10 mouse cellular contexts compared by ENCODE assay signal in the genomic region with DNA sequence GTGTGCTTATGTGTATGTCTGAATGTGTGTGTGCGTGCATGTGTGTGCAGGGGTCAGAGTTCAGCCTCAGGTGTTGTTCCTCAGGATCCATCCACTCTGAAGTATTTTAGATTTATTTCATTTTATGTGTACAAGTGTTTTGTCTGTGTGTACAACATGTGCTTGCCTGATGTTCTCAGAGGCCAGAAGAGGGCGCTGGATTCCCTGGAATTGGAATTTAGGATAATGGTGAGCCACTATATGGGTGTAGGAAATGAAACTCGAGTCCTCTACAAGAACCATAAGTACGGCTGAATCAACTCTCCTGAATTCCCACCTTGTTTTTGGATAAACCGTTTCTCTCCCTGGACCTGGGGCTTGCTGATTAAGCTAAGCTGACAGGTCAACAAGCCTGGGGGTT.
A peak's percentile ranks its signal among the peaks of the same experiment; 100 is the strongest.
DNase-seq lines count a peak whose midpoint lies in the region; ATAC-seq and TF ChIP-seq lines count a peak whose summit lies in the region.
"Had no signal": no experiment of that assay in that cellular context is flagged by ENCODE, and none has a peak within 500 bp of the region (broad histone marks: within the 10 kb centered on the region; RNA-seq: fewer than 3 reads in every experiment).

No protein-coding gene starts in this region.

- POLR2A ChIA-PET in Patski (lab: Charles Lee) = no interaction called here

- TF ChIP-seq POLR2A in kidney, adult 2 months (IDR thresholded peaks at IDR 0.05; ENCODE audit: low read depth, low read length) = no peak

- H3K4me3 ChIP-seq in kidney, adult 2 months (ENCODE audit: insufficient read depth, low read depth, low read length) = no peak overlapping the region
- no peak overlapping the region for H3K4me3 ChIP-seq in kidney, embryonic 14.5 days (ENCODE audit: low read length)
- no peak overlapping the region for H3K4me3 ChIP-seq in limb, embryonic 10.5 days
- H3K4me3 ChIP-seq: heart, embryonic 13.5 days had no signal

- no peak for ATAC-seq in CD4-positive, CD25-positive, alpha-beta regulatory T cell, adult 4 months
- ATAC-seq in kidney, embryonic 14.5 days (ENCODE audit: low FRiP score, low TSS enrichment) = no peak
- ATAC-seq in Patski = no peak

- CTCF ChIA-PET in Patski (lab: Charles Lee) = no interaction called here

- intact Hi-C loops in left cerebral cortex, postnatal 36 days (cut with DNase I) = loop anchor here (5.0 kb wide), 2 partner anchors 49 to 61 kb away; partner anchors contain the start of gene Cdyl2

- 67% methylated on average over 5 of the region's 5 CpGs for WGBS in kidney, adult 2 months
- WGBS in kidney, embryonic 14.5 days = 57% methylated on average over 5 of the region's 5 CpGs
- 66% methylated on average over 5 of the region's 5 CpGs for WGBS in limb, embryonic 10.5 days

- peaks cover 5% of the 10 kb centered on the region; the same call in 1 of the 2 replicates for H3K9me3 ChIP-seq in kidney, embryonic 14.5 days (ENCODE audit: control insufficient read depth, low read length)
- no peaks in the 10 kb centered on the region for H3K9me3 ChIP-seq in limb, embryonic 10.5 days (replicated peaks)

- no peaks in the 10 kb centered on the region for H3K4me1 ChIP-seq in kidney, adult 2 months (ENCODE audit: control insufficient read depth, insufficient read depth, low read length)
- H3K4me1 ChIP-seq in kidney, embryonic 14.5 days (ENCODE audit: control insufficient read depth, insufficient read depth, low read length) = no peaks in the 10 kb centered on the region
- no peaks in the 10 kb centered on the region for H3K4me1 ChIP-seq in limb, embryonic 10.5 days
- H3K4me1 ChIP-seq: heart, embryonic 13.5 days had no signal

- H3K27me3 ChIP-seq in kidney, adult 2 months (replicated peaks; ENCODE audit: control insufficient read depth, insufficient read depth, low read length) = no peaks in the 10 kb centered on the region
- no peaks in the 10 kb centered on the region for H3K27me3 ChIP-seq in kidney, embryonic 14.5 days (ENCODE audit: control insufficient read depth, insufficient read depth, low read length)
- no peaks in the 10 kb centered on the region for H3K27me3 ChIP-seq in Patski
- no peaks in the 10 kb centered on the region for H3K27me3 ChIP-seq in limb, embryonic 10.5 days (ENCODE audit: low read depth, poor library complexity, severe bottlenecking)
- H3K27me3 ChIP-seq: heart, embryonic 13.5 days had no signal

- H3K36me3 ChIP-seq in kidney, adult 2 months (ENCODE audit: control insufficient read depth, insufficient read depth, low read length) = no peaks in the 10 kb centered on the region
- H3K36me3 ChIP-seq in kidney, embryonic 14.5 days (ENCODE audit: control insufficient read depth, insufficient read depth, low read length) = no peaks in the 10 kb centered on the region
- H3K36me3 ChIP-seq in limb, embryonic 10.5 days = no peaks in the 10 kb centered on the region
- H3K36me3 ChIP-seq: heart, embryonic 13.5 days had no signal

- no peak overlapping the region for H3K27ac ChIP-seq in kidney, adult 2 months (ENCODE audit: insufficient read depth, low read depth, low read length)
- H3K27ac ChIP-seq in kidney, embryonic 14.5 days (ENCODE audit: low read depth, low read length) = no peak overlapping the region
- no peak overlapping the region for H3K27ac ChIP-seq in limb, embryonic 10.5 days
- H3K27ac ChIP-seq: heart, embryonic 13.5 days had no signal

- DNase-seq in CD4-positive, CD25-positive, alpha-beta regulatory T cell, adult 2 months (ENCODE audit: low read depth, low spot score) = peak; percentile 50
- peak; percentile 23 for DNase-seq in kidney, adult 2 months
- no peak for DNase-seq in Patski (ENCODE audit: low read depth, low spot score)
- peak; percentile 30 for DNase-seq in limb, embryonic 10.5 days (ENCODE audit: low spot score)
- DNase-seq in urinary bladder, postnatal 10 days (ENCODE audit: low spot score) = no peak
- DNase-seq in left cerebral cortex, postnatal 36 days (ENCODE audit: low spot score in 2 of 2) = no peak

- peak; percentile 28 for TF ChIP-seq CTCF in kidney, adult 2 months (conservative IDR thresholded peaks at IDR 0.05; ENCODE audit: insufficient read depth, insufficient read length, low read depth, low read length)
- peak; percentile 36 for TF ChIP-seq CTCF in Patski (IDR thresholded peaks at IDR 0.05)

- H3K9ac ChIP-seq in kidney, embryonic 14.5 days (ENCODE audit: low read depth, low read length) = no peak overlapping the region
- H3K9ac ChIP-seq: heart, embryonic 13.5 days had no signal

- in situ Hi-C loops in Patski (cut with MboI; ENCODE audit: low pct_unique_long_range_greater_than_20kb) = no loop called here

- no peak overlapping the region for H3K4me2 ChIP-seq in kidney, embryonic 14.5 days (replicated peaks; ENCODE audit: low read depth, low read length)
- H3K4me2 ChIP-seq: heart, embryonic 13.5 days; midbrain, embryonic 11.5 days had no signal

Comparison
In these comparisons a context has a peak if more than half of its experiments do, and no peak if none do; other contexts are left out.
1. DNase-seq: peak in CD4-positive, CD25-positive, alpha-beta regulatory T cell, adult 2 months (single experiment), kidney, adult 2 months (single experiment) and limb, embryonic 10.5 days (single experiment); none in Patski (single experiment), urinary bladder, postnatal 10 days (single experiment) and left cerebral cortex, postnatal 36 days (0 of 2).